Mouse (Mus musculus) c-Kit-positive CD71-positive TER-119-negative erythroid progenitor cells, embryonic 14.5 days (primary cell): Measurements from ENCODE around the gene Slc41a1.
A peak's percentile ranks its signal among the peaks of the same experiment; 100 is the strongest.
"Not testable (repeated sequence)": the region's sequence is repeated elsewhere in the genome, so short reads cannot be mapped to it uniquely, and the experiment has no call there.

ENCODE experiments used
- DNase-seq: peaks from one replicate; pipeline ENCODE4 v3.0.0-alpha.2; 2013; ENCODE audit warnings: low read depth

Gene Slc41a1

DNA sequence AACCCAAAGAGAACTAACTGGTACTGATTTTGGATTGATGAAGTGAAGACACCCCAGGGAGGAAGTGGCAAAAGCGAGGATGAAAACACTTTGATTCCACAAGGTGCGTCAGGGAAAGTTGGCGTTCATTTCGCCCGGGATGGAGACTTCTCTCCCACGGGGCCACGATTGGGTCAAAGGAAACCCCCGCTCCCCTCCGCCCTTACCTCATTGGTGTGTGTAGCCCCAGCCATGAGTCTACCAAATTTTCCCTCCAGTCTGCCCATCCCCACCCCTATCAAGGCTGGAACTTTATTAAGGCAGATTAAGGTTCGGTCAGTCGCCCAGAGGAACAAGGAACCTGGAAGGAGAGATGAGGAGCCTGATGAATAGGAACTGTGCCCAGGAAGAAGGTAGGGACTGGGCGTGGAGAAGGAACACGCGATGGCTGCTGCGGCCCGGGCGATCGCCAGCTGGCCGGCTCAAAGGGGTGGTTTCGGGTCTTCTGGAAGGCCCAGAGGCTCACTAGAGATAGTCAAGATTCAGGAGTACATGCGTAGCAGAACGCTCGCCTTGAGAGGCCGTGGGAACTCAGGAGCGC lies at the start of gene Slc41a1:
Gene Slc41a1, plus strand, starts transcription at position 287 of the 580 bp plus-strand sequence.
- DNase-seq: peak; percentile 6

DNA sequence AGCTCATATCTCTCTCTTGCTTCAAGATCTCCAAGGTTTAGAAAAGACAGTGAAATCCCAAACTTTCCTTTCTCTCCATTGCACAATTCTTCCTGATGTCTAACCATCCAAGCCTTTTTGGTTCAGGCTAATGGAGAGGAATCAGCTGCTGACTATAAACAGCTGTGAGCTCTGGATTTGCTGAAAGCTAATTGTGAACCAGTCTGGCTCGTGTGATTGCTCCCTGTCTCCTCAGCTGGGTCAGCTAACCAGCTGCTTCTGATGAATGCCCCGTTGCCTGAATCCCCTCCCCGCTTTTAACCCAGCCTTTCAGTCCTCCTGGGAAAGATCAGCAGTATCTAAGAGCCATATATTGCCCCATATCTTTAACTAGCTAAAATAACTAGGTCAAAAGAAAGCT lies 32.7 kb upstream of the Slc41a1 start:
- no peak for DNase-seq

DNA sequence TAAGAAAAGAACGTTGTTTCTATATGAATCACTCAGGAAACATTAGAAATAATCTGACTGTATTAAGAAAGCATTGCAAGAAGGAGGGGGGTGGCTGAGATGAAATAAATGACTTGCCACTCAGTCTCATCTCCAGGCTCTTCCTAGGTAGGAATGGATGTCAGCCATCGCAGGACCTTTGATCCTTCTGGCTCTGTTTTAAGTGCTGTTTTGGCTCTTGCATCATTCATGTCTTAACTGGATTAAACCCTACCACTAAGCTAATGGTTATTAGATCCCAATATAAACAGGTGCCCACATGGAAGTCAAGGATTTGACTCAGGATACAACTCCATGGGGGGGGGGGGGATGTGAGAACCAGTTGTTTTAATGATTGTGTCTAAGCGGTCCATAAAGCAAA lies 32.1 kb upstream of the Slc41a1 start:
- no peak for DNase-seq

DNA sequence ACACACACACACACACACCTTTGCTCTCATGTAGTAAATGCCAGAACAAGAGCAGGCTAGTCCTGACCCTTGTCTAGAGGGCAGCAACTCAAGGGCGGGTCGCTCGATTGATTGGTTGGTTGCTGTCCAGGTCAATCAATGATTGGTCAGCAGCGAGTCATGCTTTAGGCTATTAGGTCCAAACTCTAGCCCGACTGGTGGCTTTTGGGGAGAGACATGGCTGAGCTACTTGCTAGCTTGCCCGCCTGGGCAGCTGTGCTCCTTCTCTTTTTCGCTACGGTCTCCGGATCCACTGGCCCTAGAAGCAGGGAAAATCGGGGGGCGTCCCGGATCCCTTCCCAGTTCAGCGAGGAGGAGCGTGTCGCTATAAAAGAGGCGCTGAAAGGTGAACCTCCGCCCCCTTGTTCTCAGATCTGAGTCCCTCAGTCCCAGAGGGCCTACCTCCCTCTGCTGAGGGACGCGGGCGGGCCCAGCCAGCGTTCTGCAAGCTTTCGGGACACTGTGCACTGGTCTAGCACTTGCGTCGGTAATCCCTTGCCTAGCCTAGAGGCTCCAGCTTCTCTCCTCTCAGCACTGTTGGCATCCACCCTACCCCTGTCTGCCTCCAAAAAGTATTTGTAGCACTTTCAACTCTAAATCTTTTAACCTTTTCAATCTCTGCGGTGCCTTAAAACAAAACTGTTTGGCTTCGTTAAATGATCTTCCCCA lies 29.9 kb upstream of the Slc41a1 start, which contains the start of gene Pm20d1:
Gene Pm20d1, plus strand, starts transcription at position 180 of the 708 bp plus-strand sequence.
- DNase-seq: no peak

DNA sequence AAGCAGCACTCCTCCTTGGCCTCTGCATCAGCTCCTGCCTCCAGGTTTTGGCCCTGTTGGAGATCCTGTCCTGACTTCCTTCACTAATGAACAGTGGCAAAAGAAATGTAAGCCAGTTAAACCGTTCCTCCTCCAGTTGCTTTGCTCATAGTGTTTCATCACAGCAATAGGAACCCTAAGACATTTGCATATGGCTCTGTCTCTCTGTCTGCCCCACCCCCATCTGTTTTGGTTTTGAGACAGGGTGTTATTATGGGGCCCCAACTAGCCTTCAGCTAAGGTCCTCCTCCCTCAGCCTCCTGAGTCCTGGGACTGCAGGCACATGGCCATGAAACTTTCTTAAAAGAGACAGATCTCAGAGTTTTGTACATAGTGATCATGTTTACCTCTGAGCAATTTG lies 27.3 kb upstream of the Slc41a1 start:
- no peak for DNase-seq

DNA sequence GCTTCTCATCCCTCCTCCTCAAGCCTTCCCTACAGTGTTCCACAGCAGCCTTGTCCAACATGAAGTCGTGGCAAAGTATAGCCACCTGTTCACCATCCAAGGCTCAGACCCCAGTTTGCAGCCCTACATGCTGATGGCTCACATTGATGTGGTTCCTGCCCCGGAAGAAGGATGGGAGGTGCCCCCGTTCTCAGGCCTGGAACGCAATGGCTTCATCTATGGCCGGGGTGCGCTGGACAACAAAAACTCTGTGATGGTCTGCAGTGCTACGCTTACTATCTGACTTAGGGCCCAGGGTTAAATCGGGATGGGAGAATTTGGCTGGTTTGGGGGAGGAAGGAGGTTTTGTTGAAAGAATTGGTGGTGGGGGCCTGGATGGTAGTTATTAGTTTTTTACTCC lies 26.2 kb upstream of the Slc41a1 start:
- DNase-seq: no peak

DNA sequence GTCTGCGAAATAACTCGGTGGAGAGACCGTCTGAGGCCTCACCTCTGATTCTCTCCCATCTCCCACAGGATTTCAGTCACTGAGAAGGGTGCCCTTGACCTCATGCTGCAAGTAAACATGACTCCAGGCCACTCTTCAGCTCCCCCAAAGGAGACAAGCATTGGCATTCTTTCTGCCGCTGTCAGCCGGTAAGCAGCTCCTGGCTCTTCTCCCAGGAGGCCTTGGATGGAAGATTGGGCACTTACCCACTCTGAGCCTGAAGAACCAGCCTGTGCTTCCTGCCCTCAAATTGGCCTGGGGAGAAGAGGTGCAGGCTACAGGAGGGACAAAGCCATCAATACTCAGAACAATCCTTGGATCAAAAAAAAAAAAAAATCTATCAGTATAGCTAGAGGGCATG lies 24.6 kb upstream of the Slc41a1 start:
- no peak for DNase-seq

DNA sequence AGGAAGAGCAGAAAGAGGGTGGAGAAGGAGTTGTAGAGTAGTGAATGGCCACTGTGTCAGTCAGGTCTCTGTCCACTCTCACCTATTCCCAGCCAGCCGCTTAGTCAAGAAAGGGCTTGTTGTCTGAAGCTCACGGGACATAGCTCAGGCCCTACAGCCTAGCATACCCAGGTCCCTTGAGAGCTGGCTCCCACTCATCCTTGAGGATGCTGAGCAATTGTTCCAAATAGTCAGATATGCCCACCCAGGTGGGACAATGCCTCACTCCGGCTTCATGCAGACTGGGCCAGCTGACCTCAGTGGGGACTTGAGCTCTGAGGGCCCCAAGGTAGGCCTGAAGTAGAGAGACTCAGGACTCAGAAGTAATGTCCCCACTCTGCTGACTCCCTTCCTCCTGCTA lies 23.1 kb upstream of the Slc41a1 start:
- no peak for DNase-seq

DNA sequence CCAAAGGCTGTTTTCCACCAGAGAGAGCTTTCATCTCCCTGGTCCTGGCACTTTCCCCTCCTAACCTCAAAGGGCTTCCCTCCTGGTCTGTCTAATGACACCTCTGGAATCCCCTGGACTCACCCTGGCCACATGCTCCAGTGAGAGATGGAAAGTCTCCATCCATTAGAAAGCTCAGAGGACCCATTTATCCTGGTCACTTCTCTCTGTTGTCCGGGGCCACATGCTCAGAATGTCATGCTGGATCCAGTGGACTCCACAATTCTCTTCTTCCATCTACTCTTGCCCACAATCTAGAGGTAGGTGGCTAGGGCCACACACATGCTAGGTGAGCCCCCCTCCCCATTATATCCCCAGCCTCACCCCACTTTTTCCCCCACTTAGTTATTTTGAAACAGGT lies 18.3 kb upstream of the Slc41a1 start:
- DNase-seq: no peak

DNA sequence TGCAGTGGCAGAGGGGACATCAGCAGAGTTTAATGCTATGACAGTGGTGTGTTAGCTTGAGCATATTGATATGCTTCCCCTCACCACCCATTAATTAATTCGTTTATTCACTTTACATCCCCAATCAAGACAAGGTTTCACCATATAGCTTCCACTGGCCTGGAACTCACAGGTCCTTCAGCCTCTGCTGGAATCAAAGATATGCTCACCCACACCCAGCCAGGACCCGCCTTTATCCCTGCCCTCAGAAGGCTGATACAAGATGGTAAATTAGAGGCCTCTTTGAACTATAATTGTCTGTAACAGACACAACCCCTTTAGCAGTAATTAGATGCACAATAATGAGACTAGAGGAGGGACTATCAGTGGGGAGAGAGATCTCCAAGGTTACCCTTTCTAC lies 17.6 kb upstream of the Slc41a1 start:
- DNase-seq: no peak

DNA sequence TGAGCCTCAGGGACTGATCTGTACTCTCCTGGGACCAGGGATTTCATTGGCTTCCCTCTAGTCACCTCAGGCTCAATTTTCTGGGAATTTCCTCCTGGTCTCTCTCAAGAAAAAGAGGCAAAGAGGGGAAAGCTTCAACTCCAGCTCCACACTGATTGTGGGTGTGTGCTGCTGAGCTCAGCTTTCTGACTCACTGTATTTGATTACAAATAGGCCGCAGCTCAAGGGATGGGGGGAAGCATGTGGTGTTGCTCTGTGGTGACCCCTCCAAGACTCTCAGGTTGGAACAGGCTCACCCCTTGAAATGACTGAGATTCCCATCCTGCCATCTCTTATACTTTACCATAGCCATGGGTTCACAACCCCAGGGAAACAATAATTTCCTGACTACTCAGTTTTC lies 15.9 kb upstream of the Slc41a1 start:
- no peak for DNase-seq

DNA sequence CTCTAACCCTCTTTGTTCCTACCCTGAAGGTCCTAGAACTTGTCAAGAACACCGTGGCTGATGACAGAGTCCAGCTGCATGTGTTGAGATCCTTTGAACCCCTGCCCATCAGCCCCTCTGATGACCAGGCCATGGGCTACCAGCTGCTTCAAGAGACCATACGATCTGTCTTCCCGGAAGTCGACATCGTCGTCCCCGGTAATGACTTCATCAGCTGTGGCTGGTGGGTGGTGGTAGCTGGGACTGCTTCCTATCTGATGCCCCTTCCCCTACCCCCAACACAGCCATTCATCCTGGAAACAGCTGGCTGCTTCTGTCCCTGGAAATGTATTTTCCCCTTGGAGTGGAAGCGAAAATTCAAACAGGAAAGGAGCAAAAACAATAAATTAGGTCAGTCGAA lies 15.3 kb upstream of the Slc41a1 start:
- no peak for DNase-seq

DNA sequence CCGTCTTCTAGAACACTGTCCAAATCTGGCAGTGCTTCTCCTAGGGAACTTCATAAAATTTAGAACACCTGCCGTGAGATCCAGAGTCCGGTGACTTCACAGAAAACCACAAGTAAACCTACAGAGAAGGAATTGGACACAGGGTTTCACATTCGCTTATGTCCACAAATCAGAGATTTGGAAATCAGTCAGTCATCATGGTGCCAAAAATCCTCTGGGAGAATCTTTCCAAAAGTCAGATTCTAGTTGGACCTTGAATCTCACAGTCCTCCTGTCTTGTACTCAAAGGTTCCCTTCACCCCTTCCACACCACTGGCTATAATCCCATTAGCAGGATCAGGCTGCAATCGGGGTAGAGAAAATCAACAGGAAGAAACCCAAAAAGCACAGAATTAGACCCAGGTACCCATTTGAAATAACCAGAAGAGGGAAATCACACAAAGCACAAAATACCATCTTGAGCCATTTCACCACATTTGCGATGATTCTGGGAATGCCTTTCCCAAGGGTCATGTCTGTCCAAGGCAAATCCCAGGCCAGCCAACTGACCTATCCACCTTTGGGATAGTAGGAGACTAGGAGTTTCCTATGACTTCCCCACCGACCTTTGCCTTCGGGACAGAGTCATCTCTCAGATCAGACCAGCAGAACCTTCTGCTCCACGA lies 14.5 kb upstream of the Slc41a1 start:
- DNase-seq: no peak

DNA sequence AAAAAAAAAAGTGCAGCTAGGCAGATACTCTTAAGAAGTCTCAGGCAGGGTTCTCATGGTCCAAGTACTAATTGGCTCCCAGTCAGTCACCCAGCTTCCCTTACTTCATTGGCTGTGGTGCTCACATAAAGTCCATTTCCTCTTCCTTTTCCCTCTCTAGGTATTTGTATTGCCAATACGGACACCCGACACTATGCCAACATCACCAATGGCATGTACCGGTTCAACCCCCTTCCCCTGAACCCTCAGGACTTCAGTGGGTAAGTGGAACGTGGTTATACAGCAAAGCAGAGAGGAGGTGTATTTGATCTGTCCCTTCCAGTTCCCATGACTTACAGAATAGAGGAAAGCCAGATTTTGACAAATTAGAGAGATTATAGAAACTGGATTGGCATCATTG lies 13.6 kb upstream of the Slc41a1 start:
- DNase-seq: no peak

DNA sequence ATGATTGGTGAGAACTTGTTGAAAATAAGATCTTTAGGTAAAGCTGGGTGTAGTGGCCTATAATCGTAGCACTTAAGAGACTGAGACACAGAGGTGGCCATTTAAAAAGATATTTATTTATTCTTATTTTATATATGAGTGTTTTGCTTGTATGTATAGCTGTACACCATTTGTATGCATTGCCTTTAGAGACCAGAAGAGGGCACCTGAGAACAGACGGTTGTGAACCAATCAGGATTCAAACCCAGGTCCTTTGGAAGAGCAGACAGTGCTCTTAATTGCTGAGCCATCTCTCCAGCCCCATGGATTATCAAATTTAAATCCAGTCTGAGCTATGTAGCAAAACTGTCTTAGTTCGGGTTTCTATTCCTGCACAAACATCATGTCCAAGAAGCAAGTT lies 13.1 kb upstream of the Slc41a1 start:
- no peak for DNase-seq

DNA sequence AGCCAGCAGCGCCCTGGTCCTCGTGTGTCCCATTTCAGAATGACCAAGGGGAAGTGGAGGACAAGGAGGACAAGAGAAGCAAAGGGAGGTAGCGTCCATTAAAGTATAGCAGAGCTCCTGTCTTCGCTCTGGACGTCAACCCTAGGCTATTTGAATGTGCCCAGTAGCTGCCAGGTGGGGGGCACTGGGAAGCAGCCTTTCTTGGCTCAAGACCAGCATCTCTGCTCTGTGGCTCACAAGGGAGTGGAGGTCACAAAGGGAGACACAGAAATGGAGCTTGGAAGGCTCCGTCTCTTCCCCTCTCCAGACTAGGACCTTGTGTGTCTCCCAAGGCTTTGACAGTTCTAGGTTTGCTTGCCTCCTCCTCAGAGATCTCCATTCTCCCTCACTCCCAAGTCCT lies 10.4 kb upstream of the Slc41a1 start:
- DNase-seq: no peak

DNA sequence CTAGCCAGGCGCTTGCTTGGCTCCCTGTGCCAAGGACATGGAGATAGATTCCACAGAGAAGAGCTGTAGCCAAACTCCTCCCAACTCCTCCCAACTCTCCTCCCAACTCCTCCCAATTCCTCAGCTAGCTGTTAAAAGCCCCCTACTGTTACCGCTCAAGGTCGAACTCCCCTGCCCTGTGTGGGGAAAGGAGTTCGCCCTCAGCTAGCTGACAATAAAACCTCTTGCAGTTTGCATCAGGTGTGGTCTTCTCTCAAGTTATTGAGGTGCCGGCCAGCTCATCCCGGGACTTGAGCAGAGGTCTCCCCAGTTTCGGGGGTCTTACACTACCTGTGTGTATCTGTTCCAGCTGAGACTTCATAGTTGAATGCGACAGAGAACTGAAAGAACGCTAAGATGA lies 6.9 kb upstream of the Slc41a1 start:
- not testable (repeated sequence) for DNase-seq

DNA sequence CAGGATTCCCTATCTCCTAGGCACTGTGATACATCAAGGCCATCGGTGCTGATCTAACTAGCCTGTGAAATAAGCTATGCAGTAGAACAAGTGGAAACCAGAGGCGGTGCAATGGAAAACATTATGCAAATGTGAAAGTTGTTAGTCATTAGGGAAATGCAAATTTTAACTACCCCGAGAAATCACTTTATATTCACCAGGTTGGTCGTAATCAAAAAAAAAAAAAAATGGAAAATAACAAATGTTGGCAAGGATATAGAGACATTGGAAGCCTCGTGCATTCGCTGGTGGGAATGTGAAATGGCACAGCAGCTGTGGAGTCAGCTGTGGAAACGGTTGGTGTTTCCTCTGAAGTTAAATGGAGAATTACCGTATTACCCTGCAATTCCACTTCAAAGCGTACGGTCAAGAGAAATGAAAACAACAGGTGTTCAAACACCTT lies 6.4 kb upstream of the Slc41a1 start:
- no peak for DNase-seq

DNA sequence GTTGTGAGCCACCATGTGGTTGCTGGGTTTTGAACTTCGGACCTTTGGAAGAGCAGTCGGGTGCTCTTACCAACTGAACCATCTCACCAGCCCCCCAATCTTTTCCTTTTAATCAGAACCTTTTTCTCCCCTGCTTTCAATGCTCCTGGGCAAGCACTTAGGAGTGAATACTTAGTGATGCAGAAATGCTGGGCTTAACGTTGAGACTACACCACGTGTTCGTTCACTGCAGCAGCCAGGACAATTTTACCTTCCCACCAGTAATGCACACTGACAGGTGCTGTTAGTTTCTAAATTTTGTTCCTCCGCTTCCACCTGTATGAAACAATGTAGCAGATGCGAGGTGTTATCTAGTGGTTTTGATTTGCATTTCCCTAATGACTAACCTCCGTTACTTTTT lies 5.0 kb upstream of the Slc41a1 start:
- no peak for DNase-seq

DNA sequence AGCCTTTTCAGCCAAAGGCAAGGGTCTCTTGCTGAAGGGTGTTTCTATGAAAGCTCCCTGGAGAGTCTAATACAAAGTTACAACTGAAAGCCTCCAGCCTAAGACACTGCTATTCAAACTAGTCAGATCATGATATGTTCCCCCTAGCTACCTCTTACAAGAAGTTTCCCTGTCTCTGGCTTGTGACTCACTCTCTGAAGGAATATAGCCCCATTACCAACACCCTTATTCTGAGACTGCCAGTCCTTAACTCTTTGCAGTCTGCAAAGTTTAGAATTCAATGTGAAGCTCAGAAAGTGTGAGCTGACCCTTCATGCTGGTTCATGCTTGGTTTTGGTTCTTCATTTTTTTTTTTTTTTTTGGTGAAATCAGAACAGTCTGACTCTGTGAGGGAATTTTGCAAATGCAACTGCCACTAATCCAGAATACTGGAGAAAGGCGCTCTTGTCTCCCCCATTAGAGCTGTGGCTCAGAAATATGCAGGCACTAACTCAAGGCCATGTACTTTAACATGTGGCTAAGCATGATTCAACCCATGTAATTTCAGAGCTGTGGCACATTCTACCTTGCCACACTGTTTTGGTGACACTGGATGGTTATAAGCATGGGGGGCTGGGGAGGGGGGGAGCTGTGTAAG lies 4.3 kb upstream of the Slc41a1 start:
- DNase-seq: no peak

DNA sequence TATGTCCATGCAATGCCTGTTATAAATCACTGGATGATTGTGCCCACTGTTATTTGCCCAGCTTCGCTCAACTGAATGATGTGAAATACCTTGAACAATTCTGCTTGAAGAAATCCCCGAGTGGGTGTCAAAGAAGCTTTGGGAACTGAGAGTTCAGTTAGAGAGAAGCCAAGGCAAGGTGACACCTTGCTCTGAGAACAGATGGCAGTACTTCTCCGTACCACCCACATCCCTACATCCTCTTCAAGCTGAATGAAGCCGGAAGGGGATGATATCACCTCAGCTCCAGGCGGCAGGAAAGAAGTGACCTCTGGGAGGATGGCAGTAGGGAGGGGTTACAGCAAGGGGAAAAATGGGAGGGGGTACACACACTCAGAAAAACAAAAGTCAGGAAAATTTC lies 3.7 kb upstream of the Slc41a1 start:
- DNase-seq: no peak

DNA sequence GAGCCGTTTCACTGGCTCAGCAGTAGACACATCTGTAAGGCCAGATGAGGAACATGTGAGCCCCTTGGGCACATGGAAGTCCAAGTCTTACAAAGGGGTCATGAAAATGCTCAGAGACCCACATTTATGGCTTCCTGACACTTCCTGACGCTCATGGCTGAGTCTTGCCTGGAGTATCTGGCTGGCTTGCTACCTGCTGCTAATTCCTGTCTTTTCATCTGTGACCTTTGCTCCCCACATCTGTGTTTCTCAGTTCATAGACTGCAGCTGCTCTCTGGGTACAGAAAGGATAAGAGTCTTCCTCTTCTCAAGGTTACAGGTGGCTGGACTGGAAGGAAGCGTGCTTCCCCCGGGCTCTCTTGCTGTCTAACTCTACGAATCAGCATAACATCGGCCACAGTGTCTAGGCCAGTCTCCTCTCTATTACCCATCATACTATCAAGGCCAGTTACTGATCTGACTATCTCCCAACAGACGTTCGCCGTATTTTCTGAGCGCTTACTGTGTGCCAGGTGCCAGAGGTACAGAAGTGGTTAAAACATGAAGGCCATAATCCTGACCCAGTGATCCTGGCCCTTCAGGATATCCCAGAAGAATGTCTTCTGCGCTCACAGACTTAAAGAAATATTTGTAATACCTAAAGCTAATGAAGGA lies 2.6 kb upstream of the Slc41a1 start:
- DNase-seq: no peak
